Mouse (Mus musculus) heart, postnatal 0 days (tissue): ENCODE measurements around the gene Nrarp. TPM values are rescaled to one million over a fixed set of nuclear protein-coding genes. Genes with fewer than 3 reads are reported as not detected.
A peak's percentile ranks its signal among the peaks of the same experiment; 100 is the strongest.

Experiments
- ATAC-seq: fragments of 200-750 bp; cut with Nextera tagmentation; 2 replicates; pipeline ENCODE4 v1.8.0; 2017; ENCODE audit warnings: low read depth, moderate number of reproducible peaks, moderate library complexity; ENCODE audit not compliant: insufficient read depth
- DNase-seq: peaks from one replicate; pipeline ENCODE4 v3.0.0-alpha.2; 2016; ENCODE audit warnings: low spot score
- H3K27ac ChIP-seq: fragments of 300-500 bp; sonication (generic); 2 replicates; pipeline ENCODE4 v1.5.1; 2014; ENCODE audit warnings: low read depth, mild to moderate bottlenecking
- H3K27me3 ChIP-seq: fragments of 300-500 bp; sonication (generic); 2 replicates; pipeline ENCODE4 v1.6.1; 2014; ENCODE audit warnings: low read length, mixed read lengths; ENCODE audit not compliant: control insufficient read depth, insufficient read depth
- H3K36me3 ChIP-seq: fragments of 300-500 bp; sonication (generic); replicated peaks from 2 replicates; pipeline ENCODE4 v1.6.1; 2014; ENCODE audit warnings: low read length, mixed read lengths; ENCODE audit not compliant: control insufficient read depth, insufficient read depth
- H3K4me1 ChIP-seq: fragments of 300-500 bp; sonication (generic); 2 replicates; pipeline ENCODE4 v1.6.1; 2014; ENCODE audit warnings: antibody characterized with exemption; ENCODE audit not compliant: control insufficient read depth, insufficient read depth
- H3K4me2 ChIP-seq: fragments of 300-500 bp; sonication (generic); 2 replicates; pipeline ENCODE4 v1.6.1; 2014; ENCODE audit warnings: low read depth, mild to moderate bottlenecking, low read length, moderate library complexity
- H3K4me3 ChIP-seq: fragments of 300-500 bp; sonication (generic); 2 replicates; pipeline ENCODE4 v1.5.1; 2014; ENCODE audit warnings: low read depth, low read length
- H3K9ac ChIP-seq: fragments of 300-500 bp; sonication (generic); replicated peaks from 2 replicates; pipeline ENCODE4 v1.6.1; 2014; ENCODE audit warnings: low read depth, low read length, mixed read lengths
- H3K9me3 ChIP-seq: fragments of 300-500 bp; sonication (generic); replicated peaks from 2 replicates; pipeline ENCODE4 v1.6.1; 2016; ENCODE audit warnings: low read length; ENCODE audit not compliant: control insufficient read depth
- CTCF ChIP-seq: IDR thresholded peaks from 2 replicates; pipeline ENCODE4 v1.5.1; 2016; ENCODE audit warnings: antibody characterized with exemption, control low read depth, low read depth
- EP300 ChIP-seq: IDR thresholded peaks from 2 replicates; pipeline ENCODE4 v1.6.1; 2016; ENCODE audit warnings: antibody characterized with exemption, low read depth
- WGBS: fragments of 180-500 bp; shearing (Covaris S2); extraction: QIAGEN DNeasy Blood & Tissue Kit; methylation state at CpG from one replicate; pipeline ENCODE4 v1.1.7; 2014; 5-methylcytosine and 5-hydroxymethylcytosine counted together
- polyA plus RNA-seq: library from polyadenylated mRNA; unstranded; fragments of >200 nt; fragmentation: Nextera tagmentation; extraction: Ambion mirVana; gene quantifications from 2 replicates; pipeline ENCODE4 v1.2.1, GENCODE M21; 2015
- total RNA-seq: library from RNA; depleted of rRNA; stranded (reverse); fragments of >200 nt; gene quantifications from 2 replicates; pipeline ENCODE4 v1.2.3, GENCODE M21; 2014; ENCODE audit warnings: low replicate concordance

Gene Nrarp
- total and polyA plus RNA-seq, 2 experiments from 2014 or later = 8.8 to 38.1 TPM

DNA sequence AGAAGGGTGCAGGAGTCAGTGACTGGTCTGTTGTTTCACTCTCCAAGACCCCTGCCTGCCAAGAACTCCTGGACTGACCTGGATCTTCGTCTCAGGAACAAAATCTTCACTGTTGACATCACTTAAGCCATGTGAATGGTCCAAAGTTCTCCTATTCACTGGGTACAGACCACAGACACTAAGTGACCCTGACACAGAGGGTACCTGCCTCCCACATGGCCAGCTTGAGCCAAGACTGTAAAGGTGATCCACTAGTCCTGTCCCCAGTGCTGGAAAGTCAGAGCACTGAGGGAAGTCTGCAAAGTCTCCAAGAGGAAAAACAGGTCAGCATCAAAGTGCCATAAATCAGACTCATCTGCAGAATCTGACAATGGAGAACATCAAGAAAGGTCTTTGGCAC is 27.0 kb downstream of the Nrarp start:
- WGBS = 75% methylated on average over 1 of the region's 1 CpGs
- Histone ChIP-seq H3K4me2 (no peak overlapping the region), H3K36me3 (peaks cover 62% of the 10 kb centered on the region), H3K27ac (no peak overlapping the region), H3K4me1 (peaks cover 10% of the 10 kb centered on the region), H3K27me3 (no peaks in the 10 kb centered on the region), H3K9me3 (no peaks in the 10 kb centered on the region), H3K9ac (no peak overlapping the region), H3K4me3 (no peak overlapping the region)
- TF ChIP-seq EP300 = no peak
- TF ChIP-seq CTCF = no peak
- DNase-seq (no peak), ATAC-seq (no peak)

DNA sequence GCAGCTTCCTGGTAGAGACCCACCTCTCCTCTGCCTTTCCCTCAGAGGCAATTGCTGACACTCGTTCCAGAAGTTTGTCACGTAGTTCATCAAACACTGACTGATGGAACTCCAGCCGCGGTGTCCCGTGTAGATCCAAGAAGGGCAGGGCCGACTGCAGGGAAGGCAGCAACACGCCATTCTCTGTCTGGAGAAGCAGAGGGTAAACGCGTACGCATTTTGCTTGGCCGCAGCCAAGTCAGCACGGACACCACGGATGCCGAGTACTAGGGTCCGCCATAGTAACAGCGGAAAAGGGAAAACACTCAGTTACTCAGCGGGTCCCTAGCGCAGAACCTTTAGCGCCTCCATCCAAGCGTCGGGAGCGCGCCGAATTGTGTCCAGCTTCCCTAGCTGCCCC is 30.1 kb downstream of the Nrarp start:
- Histone ChIP-seq H3K4me2 (peak overlapping the region; percentile 87), H3K27ac (peak overlapping the region; percentile 85), H3K4me3 (peak overlapping the region; percentile 84), H3K4me1 (peaks cover 10% of the 10 kb centered on the region), H3K9me3 (no peaks in the 10 kb centered on the region), H3K9ac (peak overlapping the region; percentile 78), H3K27me3 (no peaks in the 10 kb centered on the region), H3K36me3 (peaks cover 32% of the 10 kb centered on the region)
- WGBS = under 1% methylated on average over 24 of the region's 24 CpGs
- TF ChIP-seq CTCF (no peak), EP300 (no peak)
- DNase-seq (no peak), ATAC-seq (peak; percentile 14)

DNA sequence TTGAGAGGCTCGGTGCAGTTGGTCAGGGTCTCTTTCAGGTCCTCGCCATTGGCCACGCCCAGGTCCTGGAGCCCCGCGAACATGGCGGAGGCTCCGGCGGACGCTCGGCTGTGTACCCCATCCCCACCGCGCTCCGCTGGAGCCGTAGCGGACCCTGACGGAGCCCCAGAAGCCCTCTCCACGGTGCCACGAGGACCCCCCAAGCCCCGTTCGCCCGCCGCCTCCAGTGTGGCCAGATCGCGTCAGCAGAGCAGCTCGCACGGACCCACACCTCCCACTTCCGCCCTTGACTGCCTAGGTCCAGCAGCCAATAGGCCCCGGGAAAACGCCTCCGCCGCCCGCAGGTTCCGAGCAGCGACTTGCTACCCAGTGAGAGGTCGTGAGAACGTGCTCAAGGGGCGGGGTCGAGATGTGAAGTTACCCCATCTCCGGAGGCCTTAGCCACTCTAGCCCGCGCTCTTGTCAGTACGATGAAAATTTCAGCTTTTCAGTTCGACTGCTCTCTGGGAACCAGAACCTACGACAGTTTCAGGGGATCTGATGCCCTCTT is 30.6 kb downstream of the Nrarp start, which contains the start of gene Nelfb:
Gene Nelfb, minus strand, starts transcription at position 369 of the 550 bp plus-strand sequence.
- H3K9me3 ChIP-seq = no peaks in the 10 kb centered on the region
- peak within 1 kb of the TSS; percentile 84 for H3K4me3 ChIP-seq
- H3K4me1 ChIP-seq = peaks cover 10% of the 10 kb centered on the region
- under 1% methylated on average over 44 of the region's 44 CpGs for WGBS
- TF ChIP-seq EP300 (peak; percentile 29; the same call in 1 of the 2 replicates), CTCF (no peak)
- peaks cover 26% of the 10 kb centered on the region for H3K36me3 ChIP-seq
- no peaks in the 10 kb centered on the region for H3K27me3 ChIP-seq
- H3K9ac ChIP-seq = peak within 1 kb of the TSS; percentile 78
- H3K27ac ChIP-seq = peak within 1 kb of the TSS; percentile 85
- ATAC-seq (peak; percentile 95), DNase-seq (peak; percentile 91)
- peak within 1 kb of the TSS; percentile 87 for H3K4me2 ChIP-seq

DNA sequence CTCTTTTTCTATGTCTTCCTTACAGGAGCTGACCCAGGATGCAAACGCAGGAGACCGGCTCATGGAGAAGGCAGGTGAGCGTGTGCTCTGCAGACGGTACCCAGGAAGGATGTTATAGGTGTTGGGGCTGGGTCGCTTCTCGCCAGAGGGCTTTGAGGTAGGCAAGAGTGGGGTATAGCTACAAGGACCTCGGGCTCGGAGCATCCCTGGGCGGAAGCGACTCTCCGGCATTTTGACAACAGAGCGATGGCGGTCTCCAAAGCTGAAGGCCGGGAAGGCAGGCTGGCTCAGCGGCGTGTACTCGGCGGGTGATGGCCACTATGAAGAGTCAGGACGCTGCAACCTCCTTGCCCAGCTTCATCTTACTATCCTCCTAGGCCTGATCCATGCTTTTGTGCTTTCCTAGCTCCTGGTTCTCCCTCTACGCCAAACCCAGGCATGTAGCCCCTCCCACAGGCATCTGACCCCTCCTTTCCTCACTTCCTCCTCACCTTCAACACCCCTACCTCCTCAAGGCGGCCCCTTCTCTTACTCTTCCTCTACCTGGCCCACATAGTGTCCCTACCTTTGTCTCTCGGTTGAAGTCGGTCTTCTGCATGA is 32.8 kb downstream of the Nrarp start:
- ATAC-seq (no peak), DNase-seq (no peak)
- no peaks in the 10 kb centered on the region for H3K27me3 ChIP-seq
- H3K9ac ChIP-seq = no peak overlapping the region
- 54% methylated on average over 23 of the region's 23 CpGs for WGBS
- no peak for TF ChIP-seq EP300
- TF ChIP-seq CTCF = no peak
- H3K27ac ChIP-seq = no peak overlapping the region
- no peaks in the 10 kb centered on the region for H3K9me3 ChIP-seq
- H3K4me3 ChIP-seq = no peak overlapping the region
- peaks cover 10% of the 10 kb centered on the region for H3K4me1 ChIP-seq
- H3K36me3 ChIP-seq = peaks cover 8% of the 10 kb centered on the region; the same call in 1 of the 2 replicates
- H3K4me2 ChIP-seq = no peak overlapping the region

DNA sequence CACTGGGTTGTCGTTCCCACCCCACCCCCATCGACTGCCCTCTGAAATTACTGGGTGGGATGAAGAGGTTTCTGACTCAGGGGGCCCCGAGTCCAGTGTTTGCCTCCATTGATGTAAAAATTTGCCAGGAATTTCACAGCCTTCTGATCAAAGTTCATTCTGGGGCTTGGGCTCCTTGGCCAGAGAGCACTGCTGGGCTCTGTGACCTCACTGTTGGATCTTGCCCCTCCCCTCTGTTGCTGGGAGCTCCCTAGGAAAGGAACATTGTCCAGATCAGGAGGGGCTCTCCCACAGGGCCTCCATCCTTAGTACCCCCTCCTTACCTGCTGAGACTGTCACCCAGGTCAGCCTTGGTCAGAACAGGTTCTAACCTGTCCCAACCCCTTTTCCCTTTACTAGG is 33.9 kb downstream of the Nrarp start, which contains the start of gene Stpg3:
Gene Stpg3, minus strand, starts transcription at position 194 of the 400 bp plus-strand sequence.
- no peak for ATAC-seq
- no peak for DNase-seq
- no peaks in the 10 kb centered on the region for H3K36me3 ChIP-seq
- no peak within 1 kb of the TSS for H3K4me2 ChIP-seq
- TF ChIP-seq CTCF (no peak), EP300 (no peak)
- peaks cover 10% of the 10 kb centered on the region for H3K4me1 ChIP-seq
- 71% methylated on average over 3 of the region's 3 CpGs for WGBS
- no peaks in the 10 kb centered on the region for H3K9me3 ChIP-seq
- no peak within 1 kb of the TSS for H3K4me3 ChIP-seq
- no peak within 1 kb of the TSS for H3K27ac ChIP-seq
- no peak within 1 kb of the TSS for H3K9ac ChIP-seq
- H3K27me3 ChIP-seq = no peaks in the 10 kb centered on the region

DNA sequence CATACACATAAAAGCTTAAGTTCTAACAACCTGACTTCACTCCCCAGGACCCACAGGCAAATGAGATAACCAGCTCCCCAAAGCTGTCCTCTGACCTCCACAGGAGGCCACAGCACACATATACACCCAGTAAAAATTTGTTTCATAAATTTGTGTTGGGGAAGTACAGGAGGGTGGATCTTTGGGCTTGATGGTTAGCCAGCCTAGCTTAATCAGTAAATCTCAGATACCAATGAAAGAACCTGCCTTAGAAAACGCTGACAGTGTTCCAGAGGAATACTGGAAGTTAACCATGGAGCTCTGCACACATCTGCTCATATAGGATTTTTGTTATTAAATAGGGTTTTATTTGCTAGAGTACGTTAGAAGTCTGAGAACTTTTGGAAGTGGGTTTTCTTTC is 37.1 kb downstream of the Nrarp start:
- Histone ChIP-seq H3K9ac (no peak overlapping the region), H3K4me3 (no peak overlapping the region), H3K27ac (no peak overlapping the region), H3K27me3 (no peaks in the 10 kb centered on the region), H3K9me3 (no peaks in the 10 kb centered on the region), H3K4me1 (no peaks in the 10 kb centered on the region), H3K4me2 (no peak overlapping the region), H3K36me3 (peaks cover 11% of the 10 kb centered on the region)
- no peak for DNase-seq
- no peak for TF ChIP-seq EP300
- no peak for TF ChIP-seq CTCF
- no peak for ATAC-seq
- WGBS = 52% methylated on average over 2 of the region's 2 CpGs
